Mouse (Mus musculus) kidney, adult 2 months (tissue): ENCODE results near the gene Atg10.

Experiments used
- CTCF ChIP-seq: fragments of 200-500 bp; conservative IDR thresholded peaks from 2 replicates; pipeline ENCODE4 v1.5.1; 2011; ENCODE audit warnings: low read depth, mild to moderate bottlenecking, control low read depth, low read length, moderate library complexity, mixed read lengths; ENCODE audit not compliant: insufficient read depth, insufficient read length
- POLR2A ChIP-seq: fragments of 200-500 bp; IDR thresholded peaks from one replicate; pipeline ENCODE4 v1.6.1; 2011; ENCODE audit warnings: low read depth, low read length, control low read depth

DNA sequence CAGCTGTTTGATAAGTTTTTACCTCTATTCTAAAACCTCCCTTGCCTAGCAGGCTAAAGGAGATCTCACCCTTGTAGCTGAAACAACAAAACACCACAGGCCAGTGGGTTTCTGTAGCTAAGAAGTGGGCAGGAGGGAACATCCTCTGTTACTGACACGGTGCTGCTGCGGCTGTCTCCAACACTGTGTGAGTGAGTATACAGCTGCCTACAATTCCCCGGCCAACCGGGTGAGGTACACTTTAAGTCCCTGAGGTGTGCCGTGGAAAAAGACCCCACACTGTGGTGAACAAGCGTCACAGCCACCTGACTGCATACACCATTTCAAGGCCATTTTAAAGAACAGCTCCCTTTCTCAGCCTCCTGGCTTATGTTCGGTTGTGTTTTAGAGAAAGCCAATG is 129.6 kb downstream of the Atg10 start:
- TF ChIP-seq POLR2A: no peak
- no peak for TF ChIP-seq CTCF
